Mouse (Mus musculus) liver, embryonic 16.5 days (tissue): ENCODE measurements around the gene Gm29776. TPM values are rescaled to one million over a fixed set of nuclear protein-coding genes. Genes with fewer than 3 reads are reported as not detected.

Experiments
- ATAC-seq: fragments of 200-750 bp; cut with Nextera tagmentation; 2 replicates; pipeline ENCODE4 v1.8.0; 2017; ENCODE audit warnings: low read depth, mild to moderate bottlenecking, moderate number of reproducible peaks, moderate library complexity
- H3K27ac ChIP-seq: fragments of 300-500 bp; sonication (generic); 2 replicates; pipeline ENCODE4 v1.5.1; 2014; ENCODE audit warnings: mild to moderate bottlenecking, low read length
- H3K27me3 ChIP-seq: fragments of 300-500 bp; sonication (generic); 2 replicates; pipeline ENCODE4 v1.6.1; 2014; ENCODE audit warnings: low read depth, low read length, mixed read lengths; ENCODE audit not compliant: control insufficient read depth, insufficient read depth
- H3K36me3 ChIP-seq: fragments of 300-500 bp; sonication (generic); 2 replicates; pipeline ENCODE4 v1.6.1; 2014; ENCODE audit warnings: mild to moderate bottlenecking; ENCODE audit not compliant: control insufficient read depth, insufficient read depth
- H3K4me1 ChIP-seq: fragments of 300-500 bp; sonication (generic); 2 replicates; pipeline ENCODE4 v1.6.1; 2014; ENCODE audit warnings: low read depth, low read length, mixed read lengths; ENCODE audit not compliant: control insufficient read depth
- H3K4me2 ChIP-seq: fragments of 300-500 bp; sonication (generic); 2 replicates; pipeline ENCODE4 v1.6.1; 2014; ENCODE audit warnings: low read depth, low read length, mixed read lengths
- H3K4me3 ChIP-seq: fragments of 300-500 bp; sonication (generic); 2 replicates; pipeline ENCODE4 v1.5.1; 2014; ENCODE audit warnings: low read depth, mild to moderate bottlenecking, low read length
- H3K9ac ChIP-seq: fragments of 300-500 bp; sonication (generic); 2 replicates; pipeline ENCODE4 v1.6.1; 2014; ENCODE audit warnings: low read depth, low read length
- H3K9me3 ChIP-seq: fragments of 300-500 bp; sonication (generic); replicated peaks from 2 replicates; pipeline ENCODE4 v1.6.1; 2016; ENCODE audit warnings: low read length; ENCODE audit not compliant: control insufficient read depth
- WGBS: fragments of 180-500 bp; shearing (Covaris S2); extraction: QIAGEN DNeasy Blood & Tissue Kit; methylation state at CpG from one replicate; pipeline ENCODE4 v1.1.7; 2014; ENCODE audit not compliant: insufficient replicate concordance; 5-methylcytosine and 5-hydroxymethylcytosine counted together
- polyA plus RNA-seq: library from polyadenylated mRNA; unstranded; fragments of >200 nt; fragmentation: Nextera tagmentation; extraction: Ambion mirVana; gene quantifications from 2 replicates; pipeline ENCODE4 v1.2.1, GENCODE M21; 2015

Gene Gm29776
- polyA plus RNA-seq, 1 experiment from 2014 or later: 0.05 TPM

- no peak for ATAC-seq
- no peaks in the 10 kb centered on the region for H3K36me3 ChIP-seq
- no peak overlapping the region for H3K9ac ChIP-seq
- H3K27ac ChIP-seq: no peak overlapping the region
- H3K27me3 ChIP-seq: no peaks in the 10 kb centered on the region
- no peaks in the 10 kb centered on the region for H3K4me1 ChIP-seq
- no peak overlapping the region for H3K4me3 ChIP-seq
- H3K9me3 ChIP-seq: no peaks in the 10 kb centered on the region
- H3K4me2 ChIP-seq: no peak overlapping the region
- 67% methylated on average over 8 of the region's 8 CpGs for WGBS
Measured at GRCm38 (mm10) chr14:54732206-54732605, 33.6 kb upstream of the Gm29776 start.

DNA sequence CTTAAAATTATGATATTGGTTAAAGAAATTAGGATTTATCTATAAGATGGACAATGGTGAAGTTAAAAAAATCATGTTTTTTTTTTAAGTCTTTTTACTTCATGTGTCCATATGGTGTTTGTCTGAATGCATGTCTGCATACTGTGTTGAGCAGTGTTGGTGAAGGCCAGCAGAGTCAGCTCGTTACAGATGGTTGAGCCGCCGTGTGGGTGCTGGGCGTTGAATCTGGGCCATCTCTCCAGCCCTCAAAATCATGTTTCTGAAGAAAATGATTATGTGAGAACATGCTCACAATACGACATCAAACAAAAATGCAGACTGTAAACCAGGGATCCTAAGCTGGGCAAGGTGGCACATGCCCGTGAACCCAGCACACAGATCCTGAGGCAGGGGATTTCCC, 31.7 kb upstream of the Gm29776 start:
- H3K4me1 ChIP-seq: no peaks in the 10 kb centered on the region
- no peak for ATAC-seq
- no peak overlapping the region for H3K9ac ChIP-seq
- H3K27ac ChIP-seq: no peak overlapping the region
- H3K4me3 ChIP-seq: no peak overlapping the region
- 79% methylated on average over 6 of the region's 6 CpGs for WGBS
- H3K4me2 ChIP-seq: no peak overlapping the region
- H3K36me3 ChIP-seq: no peaks in the 10 kb centered on the region
- no peaks in the 10 kb centered on the region for H3K9me3 ChIP-seq
- H3K27me3 ChIP-seq: no peaks in the 10 kb centered on the region

GRCm38 (mm10) chr14:54728823-54729653, 30.4 kb upstream of the Gm29776 start:
- no peak for ATAC-seq

GRCm38 (mm10) chr14:54727565-54727964, 28.9 kb upstream of the Gm29776 start:
- Histone ChIP-seq H3K9ac (no peak overlapping the region), H3K9me3 (no peaks in the 10 kb centered on the region), H3K4me3 (no peak overlapping the region), H3K36me3 (no peaks in the 10 kb centered on the region), H3K4me2 (no peak overlapping the region), H3K27me3 (no peaks in the 10 kb centered on the region), H3K27ac (no peak overlapping the region), H3K4me1 (no peaks in the 10 kb centered on the region)
- 56% methylated on average over 5 of the region's 5 CpGs for WGBS
- ATAC-seq: no peak

More at GRCm38 (mm10) chr14:54728823-54729653, 30.4 kb upstream of the Gm29776 start:
- Histone ChIP-seq H3K27me3 (no peaks in the 10 kb centered on the region), H3K27ac (no peak overlapping the region), H3K9ac (no peak overlapping the region), H3K4me3 (no peak overlapping the region), H3K36me3 (no peaks in the 10 kb centered on the region), H3K9me3 (no peaks in the 10 kb centered on the region), H3K4me2 (no peak overlapping the region), H3K4me1 (no peaks in the 10 kb centered on the region)
- WGBS: 74% methylated on average over 13 of the region's 13 CpGs

DNA sequence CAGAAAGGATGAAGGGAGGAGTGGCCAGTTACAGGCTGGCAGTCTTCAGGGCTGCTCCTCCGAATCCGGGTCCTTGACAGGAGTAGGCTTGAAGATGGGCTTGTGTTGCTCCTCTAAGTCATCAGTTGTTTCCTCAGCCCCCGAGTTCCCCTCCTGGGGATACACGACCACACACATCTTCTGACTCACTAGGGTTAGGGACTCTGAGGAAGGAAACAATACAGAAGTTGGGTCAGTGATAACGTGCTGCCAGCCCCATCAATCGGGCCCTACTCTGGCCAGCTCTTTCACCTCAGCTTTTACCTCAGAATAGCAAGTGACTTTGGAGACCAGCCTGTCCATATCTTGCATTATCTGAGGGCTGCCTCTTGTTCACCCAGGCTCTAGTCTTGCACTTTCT, 25.4 kb upstream of the Gm29776 start:
- no peak overlapping the region for H3K9ac ChIP-seq
- 26% methylated on average over 6 of the region's 6 CpGs for WGBS
- no peak overlapping the region for H3K4me2 ChIP-seq
- H3K9me3 ChIP-seq: no peaks in the 10 kb centered on the region
- H3K4me3 ChIP-seq: no peak overlapping the region
- ATAC-seq: no peak
- no peaks in the 10 kb centered on the region for H3K4me1 ChIP-seq
- H3K27ac ChIP-seq: no peak overlapping the region
- no peaks in the 10 kb centered on the region for H3K36me3 ChIP-seq
- no peaks in the 10 kb centered on the region for H3K27me3 ChIP-seq

GRCm38 (mm10) chr14:54721711-54722110, 23.1 kb upstream of the Gm29776 start:
- ATAC-seq: no peak
- no peak overlapping the region for H3K4me3 ChIP-seq
- H3K27me3 ChIP-seq: no peaks in the 10 kb centered on the region
- H3K4me2 ChIP-seq: no peak overlapping the region
- 66% methylated on average over 10 of the region's 10 CpGs for WGBS
- no peaks in the 10 kb centered on the region for H3K9me3 ChIP-seq
- no peaks in the 10 kb centered on the region for H3K4me1 ChIP-seq
- no peak overlapping the region for H3K27ac ChIP-seq
- no peak overlapping the region for H3K9ac ChIP-seq
- H3K36me3 ChIP-seq: no peaks in the 10 kb centered on the region

DNA sequence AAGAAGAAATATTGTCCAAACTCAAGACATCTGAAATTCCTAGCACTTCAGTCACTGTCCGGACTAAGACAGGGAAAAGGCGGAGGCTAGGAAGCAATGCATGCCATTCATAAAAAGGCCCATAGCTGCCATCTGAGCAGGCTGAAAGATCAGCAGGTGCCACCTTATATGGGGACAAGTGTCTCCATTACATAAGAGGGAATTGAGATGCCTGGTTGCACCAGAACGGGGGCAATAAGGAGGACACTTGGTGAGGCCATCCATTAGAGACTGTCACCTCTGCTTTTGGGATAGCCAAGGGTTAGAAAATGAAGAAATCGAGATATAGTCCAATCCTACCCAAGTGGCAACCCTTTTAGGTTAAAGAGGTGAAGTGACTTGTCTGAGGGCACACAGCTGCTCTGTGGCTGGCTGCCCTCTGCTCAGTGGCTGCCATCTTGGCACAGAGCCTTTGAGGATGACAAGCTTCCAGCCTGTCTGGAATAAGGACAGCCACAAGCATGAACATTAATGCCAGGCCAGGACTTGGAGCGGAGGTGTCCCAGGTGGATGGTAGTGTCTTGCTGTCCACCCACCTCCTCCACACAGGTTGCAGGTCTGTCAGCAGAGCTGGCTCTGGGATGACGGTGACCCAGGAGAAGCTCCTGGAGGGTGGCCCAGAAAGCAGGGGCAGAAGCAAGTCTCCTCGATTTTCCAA, 22.2 kb upstream of the Gm29776 start:
- H3K36me3 ChIP-seq: no peaks in the 10 kb centered on the region
- H3K9ac ChIP-seq: no peak overlapping the region
- H3K9me3 ChIP-seq: no peaks in the 10 kb centered on the region
- no peak for ATAC-seq
- H3K27ac ChIP-seq: no peak overlapping the region
- no peak overlapping the region for H3K4me2 ChIP-seq
- H3K4me1 ChIP-seq: no peaks in the 10 kb centered on the region
- WGBS: 63% methylated on average over 7 of the region's 7 CpGs
- no peak overlapping the region for H3K4me3 ChIP-seq
- no peaks in the 10 kb centered on the region for H3K27me3 ChIP-seq

GRCm38 (mm10) chr14:54720041-54720440, 21.4 kb upstream of the Gm29776 start:
- Histone ChIP-seq H3K27me3 (no peaks in the 10 kb centered on the region), H3K9me3 (no peaks in the 10 kb centered on the region), H3K4me2 (no peak overlapping the region), H3K27ac (no peak overlapping the region), H3K36me3 (no peaks in the 10 kb centered on the region), H3K4me1 (no peaks in the 10 kb centered on the region), H3K4me3 (no peak overlapping the region), H3K9ac (no peak overlapping the region)
- ATAC-seq: no peak
- WGBS: 70% methylated on average over 11 of the region's 11 CpGs

- WGBS: 55% methylated on average over 1 of the region's 1 CpGs
- H3K9ac ChIP-seq: no peak overlapping the region
- no peaks in the 10 kb centered on the region for H3K9me3 ChIP-seq
- no peak overlapping the region for H3K27ac ChIP-seq
- H3K27me3 ChIP-seq: no peaks in the 10 kb centered on the region; the same call in none of the 2 replicates
- H3K4me3 ChIP-seq: no peak overlapping the region
- ATAC-seq: no peak
- peaks cover 2% of the 10 kb centered on the region for H3K4me1 ChIP-seq
- H3K4me2 ChIP-seq: no peak overlapping the region
- H3K36me3 ChIP-seq: no peaks in the 10 kb centered on the region
Measured at GRCm38 (mm10) chr14:54715402-54715801, 16.8 kb upstream of the Gm29776 start.
